8 mouse cellular contexts compared by ENCODE assay signal in the genomic region with DNA sequence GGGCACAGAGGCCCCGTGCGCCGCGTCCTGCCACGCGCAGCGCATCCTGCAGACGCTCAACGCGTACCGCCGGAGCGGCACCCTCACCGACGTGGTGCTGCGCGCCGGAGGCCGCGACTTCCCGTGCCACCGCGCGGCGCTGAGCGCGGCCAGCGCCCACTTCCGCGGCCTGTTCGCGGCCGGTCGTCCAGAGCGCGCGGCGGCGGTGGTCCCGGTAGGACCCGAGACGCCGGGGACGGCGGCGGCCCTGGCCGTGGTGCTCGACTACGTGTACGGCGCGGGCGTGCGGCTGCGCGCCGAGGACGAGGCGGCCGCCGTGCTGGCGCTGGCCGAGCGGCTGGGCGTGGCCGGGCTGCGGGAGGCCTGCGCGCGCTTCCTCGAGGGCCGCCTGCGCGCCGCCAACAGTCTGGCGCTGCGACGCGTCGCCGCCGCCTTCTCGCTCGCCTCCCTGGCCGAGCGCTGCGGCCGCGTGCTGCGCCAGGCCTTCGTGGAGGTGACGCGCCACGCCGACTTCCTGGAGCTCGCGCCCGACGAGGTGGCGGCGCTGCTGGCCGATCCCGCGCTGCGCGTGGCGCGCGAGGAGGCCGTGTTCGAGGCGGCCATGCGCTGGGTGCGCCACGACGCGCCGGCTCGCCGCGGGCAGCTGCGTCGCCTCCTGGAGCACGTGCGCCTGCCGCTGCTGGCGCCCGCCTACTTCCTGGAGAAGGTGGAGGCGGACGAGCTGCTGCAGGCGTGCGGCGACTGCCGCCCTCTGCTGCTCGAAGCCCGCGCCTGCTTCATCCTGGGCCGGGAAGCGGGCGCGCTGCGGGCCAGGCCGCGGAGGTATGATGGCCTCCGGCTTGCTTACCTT. TPM values are rescaled to one million over a fixed set of nuclear protein-coding genes. Genes with fewer than 3 reads are reported as not detected.
DNase-seq lines count a peak whose midpoint lies in the region; ATAC-seq lines count a peak whose summit lies in the region.

No protein-coding gene starts in this region.

- H3K4me2 ChIP-seq in hindbrain, embryonic 14.5 days (replicated peaks): peak overlapping the region; percentile 81

- intact Hi-C loops in left cerebral cortex, postnatal 14 days (cut with DNase I): no loop called here

- peak overlapping the region; percentile 50 for H3K4me3 ChIP-seq in hindbrain, embryonic 14.5 days (replicated peaks; ENCODE audit: low read length)

- H3K27ac ChIP-seq in hindbrain, embryonic 14.5 days: peak overlapping the region; percentile 92

- peaks cover 15% of the 10 kb centered on the region for H3K36me3 ChIP-seq in hindbrain, embryonic 14.5 days (replicated peaks; ENCODE audit: control insufficient read depth, insufficient read depth)

- no peaks in the 10 kb centered on the region for H3K27me3 ChIP-seq in hindbrain, embryonic 14.5 days (ENCODE audit: control insufficient read depth, insufficient read depth, low read length)

- ATAC-seq in hindbrain, embryonic 14.5 days (ENCODE audit: low FRiP score): peak; percentile 82
- peak; percentile 88 for ATAC-seq in megakaryocyte, adult 5-6 weeks (ENCODE audit: poor library complexity, severe bottlenecking)

- peaks cover 40% of the 10 kb centered on the region for H3K4me1 ChIP-seq in hindbrain, embryonic 14.5 days (replicated peaks; ENCODE audit: control insufficient read depth, insufficient read depth, low read length)

- H3K9ac ChIP-seq in hindbrain, embryonic 14.5 days: peak overlapping the region; percentile 76

- no peaks in the 10 kb centered on the region for H3K9me3 ChIP-seq in hindbrain, embryonic 14.5 days (ENCODE audit: control insufficient read depth, low read length)

- WGBS in hindbrain, embryonic 14.5 days: 1% methylated on average over 118 of the region's 145 CpGs

- DNase-seq in ES-CJ7 (ENCODE audit: low read depth, low spot score): peak; percentile 64
- peak; percentile 67 for DNase-seq in cerebellum, adult 9-11 months
- DNase-seq in frontal cortex, postnatal 10 days (ENCODE audit: low spot score in 2 of 2): peak; percentile 76 to 79
- peak; percentile 78 for DNase-seq in hindbrain, embryonic 14.5 days (ENCODE audit: low spot score)
- DNase-seq in left cerebral cortex, postnatal 14 days (ENCODE audit: low spot score in 2 of 2): peak; percentile 76 to 87
- DNase-seq in retina, postnatal 7 days (ENCODE audit: low read depth, low spot score): peak; percentile 58
- DNase-seq in thymus, postnatal 36 days: peak; percentile 77 to 88

RNA-seq across cellular contexts. Expression of a gene that starts 2.7 kb away (rescaled TPM):
- polyA plus RNA-seq in hindbrain, embryonic 14.5 days (2014; fragmentation: Nextera tagmentation; extraction: Ambion mirVana): 4.1 and 4.7 TPM in 2 replicates
- total RNA-seq in left cerebral cortex, postnatal 14 days (2021): 1 to 10 TPM; 1.7 to 2.4 TPM
- total RNA-seq in megakaryocyte, adult 5-6 weeks (2015): 1.0 and 1.1 TPM in 2 replicates
- total RNA-seq in megakaryocyte, adult 5-6 weeks (2017): not detected in 2 replicates

RNA-seq across cellular contexts. Expression of a gene that starts 15.0 kb away (rescaled TPM):
- polyA plus RNA-seq in hindbrain, embryonic 14.5 days (2014; fragmentation: Nextera tagmentation; extraction: Ambion mirVana): 445 and 515 TPM in 2 replicates
- 100 to 1,000 TPM; 221 to 235 TPM for total RNA-seq in left cerebral cortex, postnatal 14 days (2021)
- total RNA-seq in megakaryocyte, adult 5-6 weeks (2015): 992 and 1,050 TPM in 2 replicates
- 1,038 and 1,097 TPM in 2 replicates for total RNA-seq in megakaryocyte, adult 5-6 weeks (2017)

Comparison
In these comparisons a context has a peak if more than half of its experiments do, and no peak if none do; other contexts are left out.
1. Peak in every context shown above with its lines: DNase-seq, ATAC-seq, H3K4me3 ChIP-seq and H3K27ac ChIP-seq.
2. RNA of a gene that starts 15.0 kb away (total RNA-seq): 992 to 1,097 TPM in megakaryocyte, adult 5-6 weeks; 221 to 235 TPM in left cerebral cortex, postnatal 14 days; every median in the first group is over 4 times any median in the second.